ENCODE assay signal across 8 mouse cellular contexts in genomic region chr4:140814241-140815225, GRCm38 (mm10). TPM values are rescaled to one million over a fixed set of nuclear protein-coding genes. Genes with fewer than 3 reads are reported as not detected.
DNase-seq lines count a peak whose midpoint lies in the region; ATAC-seq lines count a peak whose summit lies in the region.

No protein-coding gene starts in this region.

- peak overlapping the region; percentile 43; the same call in 1 of the 2 replicates for H3K9ac ChIP-seq in forebrain, embryonic 11.5 days (ENCODE audit: low read length)
- no peak overlapping the region for H3K9ac ChIP-seq in hindbrain, embryonic 15.5 days
- H3K9ac ChIP-seq in midbrain, embryonic 15.5 days, result no peak overlapping the region

- DNase-seq in B cell, adult 2 months, result peak; percentile 62 to 65
- DNase-seq in MEL-GATA-1-ER (ENCODE audit: extremely low read depth, low read depth) (peak; percentile 31), liver (peak; percentile 67)
- peak; percentile 67 for DNase-seq in forebrain, embryonic 11.5 days (ENCODE audit: low spot score)
- peak; percentile 28 to 31 for DNase-seq in thymus, adult 18-20 months
- DNase-seq in cerebellum, postnatal 25 days, result no peak

- H3K9me3 ChIP-seq in forebrain, embryonic 11.5 days (ENCODE audit: control insufficient read depth, low read length), result no peaks in the 10 kb centered on the region
- H3K9me3 ChIP-seq in hindbrain, embryonic 15.5 days, result no peaks in the 10 kb centered on the region
- no peaks in the 10 kb centered on the region for H3K9me3 ChIP-seq in midbrain, embryonic 15.5 days

- H3K4me3 ChIP-seq in forebrain, embryonic 11.5 days (ENCODE audit: low read depth, low read length), result peak overlapping the region; percentile 28
- H3K4me3 ChIP-seq in hindbrain, embryonic 15.5 days, result peak overlapping the region; percentile 3; the same call in 1 of the 2 replicates
- H3K4me3 ChIP-seq in midbrain, embryonic 15.5 days, result no peak overlapping the region

- no peaks in the 10 kb centered on the region for H3K36me3 ChIP-seq in forebrain, embryonic 11.5 days (ENCODE audit: control insufficient read depth, insufficient read depth, low read length)
- no peaks in the 10 kb centered on the region for H3K36me3 ChIP-seq in hindbrain, embryonic 15.5 days
- no peaks in the 10 kb centered on the region for H3K36me3 ChIP-seq in midbrain, embryonic 15.5 days (replicated peaks)

- no peaks in the 10 kb centered on the region for H3K27me3 ChIP-seq in forebrain, embryonic 11.5 days (ENCODE audit: control insufficient read depth, insufficient read depth, low read length)
- H3K27me3 ChIP-seq in hindbrain, embryonic 15.5 days, result peaks cover 8% of the 10 kb centered on the region; the same call in 1 of the 2 replicates
- peaks cover 8% of the 10 kb centered on the region for H3K27me3 ChIP-seq in midbrain, embryonic 15.5 days (replicated peaks)

- WGBS in forebrain, embryonic 11.5 days, result 25% methylated on average over 36 of the region's 36 CpGs
- 28% methylated on average over 36 of the region's 36 CpGs for WGBS in hindbrain, embryonic 15.5 days
- 26% methylated on average over 36 of the region's 36 CpGs for WGBS in midbrain, embryonic 15.5 days

- H3K27ac ChIP-seq in forebrain, embryonic 11.5 days (ENCODE audit: low read depth, low read length), result no peak overlapping the region
- H3K27ac ChIP-seq in hindbrain, embryonic 15.5 days (replicated peaks), result no peak overlapping the region
- H3K27ac ChIP-seq in midbrain, embryonic 15.5 days, result no peak overlapping the region

- H3K4me1 ChIP-seq in forebrain, embryonic 11.5 days (replicated peaks; ENCODE audit: control insufficient read depth, insufficient read depth, low read length), result 0 out of 2 replicates have a peak, but pooled peaks cover 8% of the 10 kb centered on the region
- H3K4me1 ChIP-seq in hindbrain, embryonic 15.5 days (replicated peaks), result peaks cover 10% of the 10 kb centered on the region; the same call in 1 of the 2 replicates
- peaks cover 7% of the 10 kb centered on the region for H3K4me1 ChIP-seq in midbrain, embryonic 15.5 days

- peak overlapping the region; percentile 63 for H3K4me2 ChIP-seq in forebrain, embryonic 11.5 days (ENCODE audit: low read depth, low read length, severe bottlenecking)
- peak overlapping the region; percentile 45 for H3K4me2 ChIP-seq in hindbrain, embryonic 15.5 days
- H3K4me2 ChIP-seq in midbrain, embryonic 15.5 days, result peak overlapping the region; percentile 30

- peak; percentile 53; the same call in 1 of the 2 replicates for ATAC-seq in forebrain, embryonic 11.5 days (replicated peaks; ENCODE audit: low FRiP score)
- no peak for ATAC-seq in hindbrain, embryonic 15.5 days (ENCODE audit: low FRiP score, low read depth)
- no peak for ATAC-seq in midbrain, embryonic 15.5 days (replicated peaks)

RNA-seq across cellular contexts. Expression of gene Padi3, which starts 4.1 kb away (rescaled TPM):
- not detected in 2 replicates for polyA plus RNA-seq in forebrain, embryonic 11.5 days (2014; fragmentation: Nextera tagmentation; extraction: Ambion mirVana)
- polyA plus RNA-seq in hindbrain, embryonic 15.5 days (2015; fragmentation: Nextera tagmentation; extraction: Ambion mirVana), result not detected in 2 replicates
- not detected in 2 replicates for polyA plus RNA-seq in midbrain, embryonic 15.5 days (2015; fragmentation: Nextera tagmentation; extraction: Ambion mirVana)

RNA-seq across cellular contexts. Expression of gene Padi1, which starts 31.0 kb away (rescaled TPM):
- 0.12 TPM in 1 of 2 replicates, not detected in the other for polyA plus RNA-seq in forebrain, embryonic 11.5 days (2014; fragmentation: Nextera tagmentation; extraction: Ambion mirVana)
- polyA plus RNA-seq in hindbrain, embryonic 15.5 days (2015; fragmentation: Nextera tagmentation; extraction: Ambion mirVana), result 0.06 TPM in 1 of 2 replicates, not detected in the other
- polyA plus RNA-seq in midbrain, embryonic 15.5 days (2015; fragmentation: Nextera tagmentation; extraction: Ambion mirVana), result 0.04 TPM in 1 of 2 replicates, not detected in the other

RNA-seq across cellular contexts. Expression of gene Padi4, which starts 40.5 kb away (rescaled TPM):
- polyA plus RNA-seq in forebrain, embryonic 11.5 days (2014; fragmentation: Nextera tagmentation; extraction: Ambion mirVana), result 1.8 and 2.0 TPM in 2 replicates
- polyA plus RNA-seq in hindbrain, embryonic 15.5 days (2015; fragmentation: Nextera tagmentation; extraction: Ambion mirVana), result 0.09 TPM in 2 replicates
- polyA plus RNA-seq in midbrain, embryonic 15.5 days (2015; fragmentation: Nextera tagmentation; extraction: Ambion mirVana), result 0.11 and 0.19 TPM in 2 replicates

Comparison
In these comparisons a context has a peak if more than half of its experiments do, and no peak if none do; other contexts are left out.
1. DNase-seq: peak in B cell, adult 2 months (2 of 2), MEL-GATA-1-ER (single experiment), forebrain, embryonic 11.5 days (single experiment), liver (single experiment) and thymus, adult 18-20 months (2 of 2); none in cerebellum, postnatal 25 days (0 of 2).
2. Peak in every context shown above with its lines, with median percentiles within 50 percentile points of each other: H3K4me2 ChIP-seq.